ENCODE assay signal across 12 mouse cellular contexts in the genomic region with DNA sequence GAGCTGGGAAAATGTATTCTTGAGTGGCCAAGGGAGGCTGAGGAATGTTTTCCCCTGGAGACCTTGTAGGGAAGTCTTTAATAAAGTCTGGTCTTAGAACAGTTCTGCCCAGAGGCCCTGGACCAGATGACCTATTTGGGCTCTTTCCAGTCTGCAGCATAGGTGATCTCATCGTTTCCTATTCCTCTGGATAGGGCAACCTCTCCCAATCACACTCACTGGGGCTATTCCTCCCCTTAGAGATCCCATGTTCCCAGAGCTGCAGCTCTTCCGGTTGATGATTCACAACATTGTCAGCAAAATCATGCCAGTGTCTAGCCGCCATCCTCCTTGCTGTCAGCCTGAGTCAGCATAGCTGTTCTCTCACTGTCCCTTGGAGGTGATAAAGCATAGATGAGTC.
DNase-seq lines count a peak whose midpoint lies in the region; ATAC-seq and TF ChIP-seq lines count a peak whose summit lies in the region.
"Had no signal": no experiment of that assay in that cellular context is flagged by ENCODE, and none has a peak within 500 bp of the region (broad histone marks: within the 10 kb centered on the region; RNA-seq: fewer than 3 reads in every experiment).

No protein-coding gene starts in this region.

- H3K4me1 ChIP-seq in heart, embryonic 16.5 days (ENCODE audit: control insufficient read depth, insufficient read depth, low read length) = no peaks in the 10 kb centered on the region
- no peaks in the 10 kb centered on the region for H3K4me1 ChIP-seq in midbrain, embryonic 11.5 days (ENCODE audit: control insufficient read depth, insufficient read depth, low read length)
- H3K4me1 ChIP-seq in midbrain, embryonic 14.5 days (ENCODE audit: control insufficient read depth, insufficient read depth, low read length) = no peaks in the 10 kb centered on the region

- H3ac ChIP-seq in myocyte (ENCODE audit: control insufficient read depth, insufficient read length) = no peak overlapping the region

- no peaks in the 10 kb centered on the region for H3K36me3 ChIP-seq in heart, embryonic 16.5 days (ENCODE audit: control insufficient read depth, insufficient read depth)
- no peaks in the 10 kb centered on the region for H3K36me3 ChIP-seq in midbrain, embryonic 11.5 days (ENCODE audit: control insufficient read depth, insufficient read depth, low read length)
- no peaks in the 10 kb centered on the region for H3K36me3 ChIP-seq in midbrain, embryonic 14.5 days (ENCODE audit: control insufficient read depth, insufficient read depth, low read length)
- no peaks in the 10 kb centered on the region for H3K36me3 ChIP-seq in myocyte (ENCODE audit: control insufficient read depth, insufficient read depth)
- H3K36me3 ChIP-seq: limb, embryonic 15.5 days had no signal

- H3K4me2 ChIP-seq in heart, embryonic 16.5 days (ENCODE audit: low read depth, low read length) = no peak overlapping the region
- no peak overlapping the region for H3K4me2 ChIP-seq in midbrain, embryonic 11.5 days
- H3K4me2 ChIP-seq in midbrain, embryonic 14.5 days (ENCODE audit: low read length) = no peak overlapping the region
- peak overlapping the region; percentile 45 for H3K4me2 ChIP-seq in myocyte (ENCODE audit: low read depth)
- H3K4me2 ChIP-seq: limb, embryonic 15.5 days had no signal

- H3K4me3 ChIP-seq in heart, embryonic 16.5 days (ENCODE audit: low read length) = no peak overlapping the region
- no peak overlapping the region for H3K4me3 ChIP-seq in midbrain, embryonic 11.5 days (ENCODE audit: low read depth, low read length)
- H3K4me3 ChIP-seq in midbrain, embryonic 14.5 days (replicated peaks; ENCODE audit: low read depth, low read length) = no peak overlapping the region
- H3K4me3 ChIP-seq in myocyte = no peak overlapping the region
- H3K4me3 ChIP-seq: limb, embryonic 15.5 days had no signal

- no peaks in the 10 kb centered on the region for H3K9me3 ChIP-seq in heart, embryonic 16.5 days (replicated peaks; ENCODE audit: control insufficient read depth, low read length)
- H3K9me3 ChIP-seq in midbrain, embryonic 11.5 days (ENCODE audit: control insufficient read depth, low read length) = no peaks in the 10 kb centered on the region
- no peaks in the 10 kb centered on the region for H3K9me3 ChIP-seq in midbrain, embryonic 14.5 days (ENCODE audit: control insufficient read depth, low read length)
- H3K9me3 ChIP-seq: limb, embryonic 15.5 days had no signal

- 46% methylated on average over 3 of the region's 3 CpGs for WGBS in heart, embryonic 16.5 days
- 89% methylated on average over 3 of the region's 3 CpGs for WGBS in midbrain, embryonic 11.5 days
- 78% methylated on average over 3 of the region's 3 CpGs for WGBS in midbrain, embryonic 14.5 days

- ATAC-seq in heart, embryonic 16.5 days (replicated peaks; ENCODE audit: extremely low read depth, insufficient read depth, low FRiP score) = peak; percentile 52; the same call in 1 of the 2 replicates
- no peak for ATAC-seq in midbrain, embryonic 11.5 days (ENCODE audit: low FRiP score)
- ATAC-seq in midbrain, embryonic 14.5 days (ENCODE audit: low FRiP score, low TSS enrichment) = no peak
- ATAC-seq: activated CD4-positive, CD25-positive, alpha-beta regulatory T cell, adult 4 months had no signal

- H3K27ac ChIP-seq in heart, embryonic 16.5 days (ENCODE audit: low read length) = no peak overlapping the region
- no peak overlapping the region for H3K27ac ChIP-seq in midbrain, embryonic 11.5 days (ENCODE audit: low read depth, low read length)
- H3K27ac ChIP-seq in midbrain, embryonic 14.5 days (replicated peaks; ENCODE audit: low read depth, low read length) = no peak overlapping the region
- H3K27ac ChIP-seq: kidney, postnatal 0 days had no signal

- TF ChIP-seq POLR2A in myocyte (IDR thresholded peaks at IDR 0.05; ENCODE audit: insufficient read length, low read depth) = no peak

- intact Hi-C loops in heart, postnatal 36 days (cut with DNase I) = no loop called here

- peaks cover 3% of the 10 kb centered on the region; the same call in 1 of the 2 replicates for H3K27me3 ChIP-seq in heart, embryonic 16.5 days (ENCODE audit: control insufficient read depth, insufficient read depth, low read length)
- peaks cover 26% of the 10 kb centered on the region for H3K27me3 ChIP-seq in midbrain, embryonic 11.5 days (ENCODE audit: control insufficient read depth, insufficient read depth, low read length)
- H3K27me3 ChIP-seq in midbrain, embryonic 14.5 days (ENCODE audit: control insufficient read depth, insufficient read depth, low read length) = peaks cover 5% of the 10 kb centered on the region; the same call in 1 of the 2 replicates
- no peaks in the 10 kb centered on the region for H3K27me3 ChIP-seq in myocyte (ENCODE audit: control insufficient read depth, insufficient read depth, insufficient read length)

- no peaks in the 10 kb centered on the region for H3K79me2 ChIP-seq in myocyte (ENCODE audit: control insufficient read depth, insufficient read depth)

- no peak for DNase-seq in heart, postnatal 36 days
- peak; percentile 70 for DNase-seq in midbrain, embryonic 11.5 days (ENCODE audit: low spot score, missing footprints)
- no peak for DNase-seq in midbrain, embryonic 14.5 days
- peak; percentile 35 to 45 for DNase-seq in adrenal gland, postnatal 36 days
- DNase-seq in layer of hippocampus, postnatal 14 days (ENCODE audit: low spot score in 2 of 2) = no peak
- DNase-seq: cerebellum, adult 11 months; spleen, adult 18-20 months had no signal

- H3K9ac ChIP-seq in heart, embryonic 16.5 days (ENCODE audit: low read length) = no peak overlapping the region
- H3K9ac ChIP-seq in midbrain, embryonic 11.5 days (ENCODE audit: low read length) = no peak overlapping the region
- no peak overlapping the region for H3K9ac ChIP-seq in midbrain, embryonic 14.5 days (replicated peaks; ENCODE audit: low read length)
- H3K9ac ChIP-seq: limb, embryonic 15.5 days had no signal

TF ChIP-seq in myocyte, 11 proteins besides CTCF, POLR2A, EP300 and RAD21:
- TF ChIP-seq USF1 (IDR thresholded peaks at IDR 0.05; ENCODE audit: low read depth) (no peak), E2F4 (IDR thresholded peaks at IDR 0.05; ENCODE audit: insufficient read depth) (no peak), TCF3 (IDR thresholded peaks at IDR 0.05; ENCODE audit: insufficient read length, low read depth) (no peak), SRF (IDR thresholded peaks at IDR 0.05; ENCODE audit: control insufficient read depth, insufficient read length, low read depth) (no peak), TCF12 (IDR thresholded peaks at IDR 0.05; ENCODE audit: insufficient read depth, poor library complexity, severe bottlenecking) (no peak), POLR2AphosphoS2 (IDR thresholded peaks at IDR 0.05; ENCODE audit: insufficient read length, low read depth) (no peak), MYOD1 (IDR thresholded peaks at IDR 0.05; ENCODE audit: control insufficient read depth in 1 of 3, insufficient read length in 2 of 3, low read depth in 2 of 3) (no peak), REST (IDR thresholded peaks at IDR 0.05; ENCODE audit: insufficient read depth, insufficient read length) (no peak), MAX (IDR thresholded peaks at IDR 0.05; ENCODE audit: low read depth) (no peak), MYOG (IDR thresholded peaks at IDR 0.05; ENCODE audit: control insufficient read depth in 1 of 3, insufficient read depth in 1 of 3, insufficient read length in 2 of 3, low read depth in 2 of 3) (no peak), CEBPB (IDR thresholded peaks at IDR 0.05; ENCODE audit: insufficient read depth, poor library complexity, severe bottlenecking) (no peak)

Comparison
In these comparisons a context has a peak if more than half of its experiments do, and no peak if none do; other contexts are left out.
1. DNase-seq: peak in midbrain, embryonic 11.5 days (single experiment) and adrenal gland, postnatal 36 days (2 of 2); none in heart, postnatal 36 days (0 of 2), midbrain, embryonic 14.5 days (single experiment) and layer of hippocampus, postnatal 14 days (0 of 2).